Mouse (Mus musculus): ENCODE measurements around the gene Wdr35. TPM values are rescaled to one million over a fixed set of nuclear protein-coding genes. Genes with fewer than 3 reads are reported as not detected.
"Not testable (repeated sequence)": the region's sequence is repeated elsewhere in the genome, so short reads cannot be mapped to it uniquely, and the experiment has no call there.

The Wdr35 gene
- total and polyA plus RNA-seq, 2 experiments from 2014 or later, result 5.5 to 7.9 TPM

GRCm38 (mm10) chr12:9024071-9024470, 50.4 kb downstream of the Wdr35 start:
- Histone ChIP-seq H3K9me3 (replicated peaks; ENCODE audit: control insufficient read depth, low read length) (no peaks in the 10 kb centered on the region), H3K9ac (replicated peaks; ENCODE audit: low read depth, low read length) (no peak overlapping the region), H3K27ac (ENCODE audit: low read depth) (no peak overlapping the region), H3K4me2 (ENCODE audit: low read depth, low read length) (no peak overlapping the region), H3K4me1 (ENCODE audit: control insufficient read depth, insufficient read depth) (no peaks in the 10 kb centered on the region), H3K4me3 (ENCODE audit: low read depth, low read length) (no peak overlapping the region), H3K27me3 (ENCODE audit: control insufficient read depth, insufficient read depth, low read length) (no peaks in the 10 kb centered on the region), H3K36me3 (replicated peaks; ENCODE audit: control insufficient read depth, insufficient read depth, low read length) (no peaks in the 10 kb centered on the region)
- WGBS, result 89% methylated on average over 14 of the region's 14 CpGs
- DNase-seq (ENCODE audit: low spot score) (no peak), ATAC-seq (ENCODE audit: insufficient read depth, low read depth) (no peak)
- TF ChIP-seq EP300 (IDR thresholded peaks at IDR 0.05; ENCODE audit: low read depth) (no peak), CTCF (IDR thresholded peaks at IDR 0.05; ENCODE audit: low read depth) (no peak)

GRCm38 (mm10) chr12:9024736-9025135, 51.0 kb downstream of the Wdr35 start:
- Histone ChIP-seq H3K4me2 (ENCODE audit: low read depth, low read length) (no peak overlapping the region), H3K9ac (replicated peaks; ENCODE audit: low read depth, low read length) (no peak overlapping the region), H3K36me3 (replicated peaks; ENCODE audit: control insufficient read depth, insufficient read depth, low read length) (no peaks in the 10 kb centered on the region), H3K4me3 (ENCODE audit: low read depth, low read length) (no peak overlapping the region), H3K4me1 (ENCODE audit: control insufficient read depth, insufficient read depth) (no peaks in the 10 kb centered on the region), H3K27me3 (ENCODE audit: control insufficient read depth, insufficient read depth, low read length) (no peaks in the 10 kb centered on the region), H3K9me3 (replicated peaks; ENCODE audit: control insufficient read depth, low read length) (no peaks in the 10 kb centered on the region), H3K27ac (ENCODE audit: low read depth) (no peak overlapping the region)
- peak; percentile 47 for DNase-seq (ENCODE audit: low spot score)
- TF ChIP-seq EP300 (IDR thresholded peaks at IDR 0.05; ENCODE audit: low read depth) (no peak; the same call in 1 of the 2 replicates), CTCF (IDR thresholded peaks at IDR 0.05; ENCODE audit: low read depth) (no peak)
- WGBS, result 32% methylated on average over 13 of the region's 13 CpGs
- peak; percentile 74 for ATAC-seq (ENCODE audit: insufficient read depth, low read depth)

GRCm38 (mm10) chr12:9026843-9027242, 53.2 kb downstream of the Wdr35 start:
- no peaks in the 10 kb centered on the region for H3K36me3 ChIP-seq (replicated peaks; ENCODE audit: control insufficient read depth, insufficient read depth, low read length)
- TF ChIP-seq EP300 (IDR thresholded peaks at IDR 0.05; ENCODE audit: low read depth) (no peak), CTCF (IDR thresholded peaks at IDR 0.05; ENCODE audit: low read depth) (no peak)
- H3K9ac ChIP-seq (replicated peaks; ENCODE audit: low read depth, low read length), result no peak overlapping the region
- no peaks in the 10 kb centered on the region for H3K27me3 ChIP-seq (ENCODE audit: control insufficient read depth, insufficient read depth, low read length)
- H3K4me2 ChIP-seq (ENCODE audit: low read depth, low read length), result no peak overlapping the region
- no peak overlapping the region for H3K27ac ChIP-seq (ENCODE audit: low read depth)
- DNase-seq (ENCODE audit: low spot score), result no peak
- ATAC-seq (ENCODE audit: insufficient read depth, low read depth), result no peak
- H3K4me1 ChIP-seq (ENCODE audit: control insufficient read depth, insufficient read depth), result no peaks in the 10 kb centered on the region
- H3K9me3 ChIP-seq (replicated peaks; ENCODE audit: control insufficient read depth, low read length), result no peaks in the 10 kb centered on the region
- H3K4me3 ChIP-seq (ENCODE audit: low read depth, low read length), result no peak overlapping the region

GRCm38 (mm10) chr12:9028816-9029215, 55.1 kb downstream of the Wdr35 start:
- not testable (repeated sequence) for H3K36me3 ChIP-seq (replicated peaks; ENCODE audit: control insufficient read depth, insufficient read depth, low read length); H3K4me3 ChIP-seq (ENCODE audit: low read depth, low read length); H3K4me1 ChIP-seq (ENCODE audit: control insufficient read depth, insufficient read depth); ATAC-seq (ENCODE audit: insufficient read depth, low read depth); DNase-seq (ENCODE audit: low spot score); H3K4me2 ChIP-seq (ENCODE audit: low read depth, low read length); H3K9ac ChIP-seq (replicated peaks; ENCODE audit: low read depth, low read length); H3K27ac ChIP-seq (ENCODE audit: low read depth); H3K9me3 ChIP-seq (replicated peaks; ENCODE audit: control insufficient read depth, low read length); H3K27me3 ChIP-seq (ENCODE audit: control insufficient read depth, insufficient read depth, low read length)
- 78% methylated on average over 7 of the region's 7 CpGs for WGBS

- Histone ChIP-seq H3K4me3 (ENCODE audit: low read depth, low read length) (peak overlapping the region; percentile 77), H3K9me3 (replicated peaks; ENCODE audit: control insufficient read depth, low read length) (no peaks in the 10 kb centered on the region), H3K4me1 (ENCODE audit: control insufficient read depth, insufficient read depth) (peaks cover 7% of the 10 kb centered on the region), H3K4me2 (ENCODE audit: low read depth, low read length) (peak overlapping the region; percentile 85), H3K27ac (ENCODE audit: low read depth) (peak overlapping the region; percentile 99), H3K36me3 (replicated peaks; ENCODE audit: control insufficient read depth, insufficient read depth, low read length) (no peaks in the 10 kb centered on the region), H3K9ac (replicated peaks; ENCODE audit: low read depth, low read length) (peak overlapping the region; percentile 92; the same call in 1 of the 2 replicates), H3K27me3 (ENCODE audit: control insufficient read depth, insufficient read depth, low read length) (no peaks in the 10 kb centered on the region)
- WGBS, result 27% methylated on average over 4 of the region's 4 CpGs
- TF ChIP-seq EP300 (IDR thresholded peaks at IDR 0.05; ENCODE audit: low read depth) (no peak), CTCF (IDR thresholded peaks at IDR 0.05; ENCODE audit: low read depth) (no peak)
- DNase-seq (ENCODE audit: low spot score) (no peak), ATAC-seq (ENCODE audit: insufficient read depth, low read depth) (no peak)
Measured at GRCm38 (mm10) chr12:9029506-9029887, 55.8 kb downstream of the Wdr35 start.

GRCm38 (mm10) chr12:9029888-9030723, 56.4 kb downstream of the Wdr35 start, which contains the start of gene Ttc32:
Gene Ttc32, plus strand, starts transcription at chr12:9029997.
- TF ChIP-seq CTCF (IDR thresholded peaks at IDR 0.05; ENCODE audit: low read depth), result no peak; the same call in 1 of the 2 replicates
- TF ChIP-seq EP300 (IDR thresholded peaks at IDR 0.05; ENCODE audit: low read depth), result peak; percentile 99
- Histone ChIP-seq H3K4me3 (ENCODE audit: low read depth, low read length) (peak within 1 kb of the TSS; percentile 77), H3K36me3 (replicated peaks; ENCODE audit: control insufficient read depth, insufficient read depth, low read length) (no peaks in the 10 kb centered on the region), H3K9me3 (replicated peaks; ENCODE audit: control insufficient read depth, low read length) (no peaks in the 10 kb centered on the region), H3K27me3 (ENCODE audit: control insufficient read depth, insufficient read depth, low read length) (no peaks in the 10 kb centered on the region), H3K4me1 (ENCODE audit: control insufficient read depth, insufficient read depth) (peaks cover 10% of the 10 kb centered on the region), H3K27ac (ENCODE audit: low read depth) (peak within 1 kb of the TSS; percentile 99), H3K4me2 (ENCODE audit: low read depth, low read length) (peak within 1 kb of the TSS; percentile 85), H3K9ac (replicated peaks; ENCODE audit: low read depth, low read length) (peak within 1 kb of the TSS; percentile 92)
- ATAC-seq (ENCODE audit: insufficient read depth, low read depth), result peak; percentile 95
- WGBS, result under 1% methylated on average over 66 of the region's 69 CpGs
- peak; percentile 93 for DNase-seq (ENCODE audit: low spot score)
